Mouse (Mus musculus) CH12.LX (cell line): ENCODE measurements at regions not wholly inside any gene's neighbourhood (a gene's known extent, or its start where the extent isn't known, plus 50 kb on each side); places are given as distances from the start of the nearest gene placed in this dataset.

Experiments
- DNase-seq: peaks from one replicate; pipeline ENCODE4 v3.0.0-alpha.2; 2013; ENCODE audit errors: extremely low read depth
- H3K27ac ChIP-seq: 2 replicates; pipeline ENCODE4 v1.5.1; 2012; ENCODE audit warnings: low read depth, mild to moderate bottlenecking, control low read depth, moderate library complexity; ENCODE audit not compliant: insufficient read depth
- H3K27me3 ChIP-seq: replicated peaks from 2 replicates; pipeline ENCODE3; 2012; ENCODE audit warnings: inconsistent platforms
- H3K36me3 ChIP-seq, 2 experiments: replicated peaks in 1 of 2; 2 replicates each; pipeline versions ENCODE3 to v1.6.1; 2012; ENCODE audit warnings: inconsistent platforms in 1 of 2, low read length in 1 of 2, mild to moderate bottlenecking in 1 of 2, mixed read lengths in 1 of 2, moderate library complexity in 1 of 2; ENCODE audit not compliant: control insufficient read depth in 1 of 2, insufficient read depth in 1 of 2
- H3K4me1 ChIP-seq, 2 experiments: 2 replicates each; pipeline ENCODE4 v1.6.1; 2012; ENCODE audit warnings: inconsistent platforms in 1 of 2, moderate library complexity in 1 of 2; ENCODE audit not compliant: insufficient read depth in 2 of 2, control insufficient read depth in 1 of 2
- H3K4me2 ChIP-seq: 2 replicates; pipeline ENCODE4 v1.6.1; 2012; ENCODE audit warnings: low read depth, mild to moderate bottlenecking, control low read depth; ENCODE audit not compliant: poor library complexity, insufficient read depth, severe bottlenecking
- H3K4me3 ChIP-seq, 3 experiments: fragments of 150-350 bp in 1 of 3; sonication (generic) in 1 of 3; replicated peaks in 1 of 3; 2 replicates each; pipeline versions ENCODE3 to v1.5.1; 2011 to 2012; ENCODE audit warnings: low read depth in 2 of 3, low read length in 2 of 3, mild to moderate bottlenecking in 2 of 3, moderate library complexity in 2 of 3, control low read depth in 1 of 3, improper control_type of control experiment in 1 of 3, inconsistent platforms in 1 of 3, mixed read lengths in 1 of 3; ENCODE audit not compliant: poor library complexity in 1 of 3
- H3K79me2 ChIP-seq: replicated peaks from 2 replicates; pipeline ENCODE4 v1.6.1; 2012; ENCODE audit warnings: mild to moderate bottlenecking, moderate library complexity; ENCODE audit not compliant: control insufficient read depth, poor library complexity, insufficient read depth, severe bottlenecking; ENCODE audit errors: extremely low read depth
- H3K9ac ChIP-seq: 2 replicates; pipeline ENCODE4 v1.6.1; 2012; ENCODE audit warnings: low read depth, mild to moderate bottlenecking, control low read depth, moderate library complexity; ENCODE audit not compliant: insufficient read depth
- H3K9me3 ChIP-seq: replicated peaks from 2 replicates; pipeline ENCODE3; 2012; ENCODE audit warnings: low read length, inconsistent platforms, mixed read lengths
- BHLHE40 ChIP-seq: IDR thresholded peaks from 2 replicates; pipeline ENCODE4 v1.6.1; 2011; ENCODE audit warnings: mild to moderate bottlenecking, low read depth, low read length, improper control_type of control experiment
- CHD2 ChIP-seq: IDR thresholded peaks from 2 replicates; pipeline ENCODE4 v1.6.1; 2011; ENCODE audit warnings: low read length, improper control_type of control experiment
- CTCF ChIP-seq, 2 experiments: IDR thresholded peaks in 1 of 2; conservative IDR thresholded peaks in 1 of 2; 2 replicates each; pipeline ENCODE4 v1.5.1; 2011 to 2012; ENCODE audit warnings: low read depth in 2 of 2, low read length in 2 of 2, improper control_type of control experiment in 1 of 2, inconsistent platforms in 1 of 2, mild to moderate bottlenecking in 1 of 2, moderate library complexity in 1 of 2
- E2F4 ChIP-seq: IDR thresholded peaks from 2 replicates; pipeline ENCODE4 v1.6.1; 2011; ENCODE audit warnings: low read depth, low read length, improper control_type of control experiment; ENCODE audit not compliant: insufficient replicate concordance
- ELF1 ChIP-seq: IDR thresholded peaks from 2 replicates; pipeline ENCODE4 v1.6.1; 2014; ENCODE audit warnings: low read depth, mild to moderate bottlenecking, inconsistent platforms, low read length, improper control_type of control experiment
- EP300 ChIP-seq: IDR thresholded peaks from 2 replicates; pipeline ENCODE4 v1.6.1; 2011; ENCODE audit warnings: low read length, improper control_type of control experiment
- ETS1 ChIP-seq: conservative IDR thresholded peaks from 2 replicates; pipeline ENCODE4 v1.6.1; 2012; ENCODE audit warnings: low read depth, mild to moderate bottlenecking, inconsistent platforms, low read length, improper control_type of control experiment, moderate library complexity
- GABPA ChIP-seq: IDR thresholded peaks from 2 replicates; pipeline ENCODE4 v1.6.1; 2012; ENCODE audit warnings: low read depth, low read length, improper control_type of control experiment, inconsistent platforms; ENCODE audit not compliant: insufficient replicate concordance
- HCFC1 ChIP-seq: IDR thresholded peaks from 2 replicates; pipeline ENCODE4 v1.6.1; 2012; ENCODE audit warnings: low read depth, mild to moderate bottlenecking, inconsistent platforms, low read length, improper control_type of control experiment
- IRF4 ChIP-seq: IDR thresholded peaks from 2 replicates; pipeline ENCODE4 v1.6.1; 2014; ENCODE audit warnings: low read depth, mild to moderate bottlenecking, inconsistent platforms, low read length, improper control_type of control experiment
- JUN ChIP-seq: IDR thresholded peaks from 2 replicates; pipeline ENCODE4 v1.6.1; 2011; ENCODE audit warnings: low read depth, mild to moderate bottlenecking, low read length, improper control_type of control experiment, moderate library complexity; ENCODE audit not compliant: insufficient read depth
- JUND ChIP-seq: conservative IDR thresholded peaks from 2 replicates; pipeline ENCODE4 v1.6.1; 2011; ENCODE audit warnings: low read depth, low read length, improper control_type of control experiment
- KAT2A ChIP-seq: IDR thresholded peaks from 2 replicates; pipeline ENCODE4 v1.6.1; 2012; ENCODE audit warnings: low read length, improper control_type of control experiment, inconsistent platforms; ENCODE audit not compliant: insufficient replicate concordance
- MAFK ChIP-seq: IDR thresholded peaks from 2 replicates; pipeline ENCODE4 v1.6.1; 2011; ENCODE audit warnings: low read length, improper control_type of control experiment; ENCODE audit not compliant: insufficient replicate concordance
- MAZ ChIP-seq: IDR thresholded peaks from 2 replicates; pipeline ENCODE4 v1.6.1; 2012; ENCODE audit warnings: low read depth, mild to moderate bottlenecking, inconsistent platforms, low read length, improper control_type of control experiment, moderate library complexity
- MEF2A ChIP-seq: IDR thresholded peaks from 2 replicates; pipeline ENCODE4 v1.6.1; 2014; ENCODE audit warnings: low read depth, mild to moderate bottlenecking, inconsistent platforms, low read length, improper control_type of control experiment, borderline replicate concordance
- MXI1 ChIP-seq: IDR thresholded peaks from 2 replicates; pipeline ENCODE4 v1.6.1; 2011; ENCODE audit warnings: mild to moderate bottlenecking, low read depth, low read length, improper control_type of control experiment
- MYC ChIP-seq: IDR thresholded peaks from 2 replicates; pipeline ENCODE4 v1.6.1; 2011; ENCODE audit warnings: low read depth, mild to moderate bottlenecking, improper control_type of control experiment, low read length
- POLR2A ChIP-seq: IDR thresholded peaks from 2 replicates; pipeline ENCODE4 v1.6.1; 2011; ENCODE audit warnings: low read depth, mild to moderate bottlenecking, improper control_type of control experiment, low read length
- POLR2AphosphoS2 ChIP-seq: IDR thresholded peaks from 2 replicates; pipeline ENCODE4 v1.6.1; 2011; ENCODE audit warnings: low read depth, low read length, improper control_type of control experiment
- RAD21 ChIP-seq: IDR thresholded peaks from 2 replicates; pipeline ENCODE4 v1.6.1; 2011; ENCODE audit warnings: low read depth, mild to moderate bottlenecking, low read length, improper control_type of control experiment, moderate library complexity
- SIN3A ChIP-seq: IDR thresholded peaks from 2 replicates; pipeline ENCODE4 v1.6.1; 2012; ENCODE audit warnings: low read length, improper control_type of control experiment, inconsistent platforms
- SMC3 ChIP-seq: IDR thresholded peaks from 2 replicates; pipeline ENCODE4 v1.6.1; 2011; ENCODE audit warnings: low read depth, low read length, improper control_type of control experiment
- TBP ChIP-seq: conservative IDR thresholded peaks from 2 replicates; pipeline ENCODE4 v1.6.1; 2011; ENCODE audit warnings: low read depth, low read length, improper control_type of control experiment
- USF1 ChIP-seq: IDR thresholded peaks from 2 replicates; pipeline ENCODE4 v1.6.1; 2014; ENCODE audit warnings: low read depth, mild to moderate bottlenecking, inconsistent platforms, low read length, improper control_type of control experiment
- ZKSCAN1 ChIP-seq: IDR thresholded peaks from 2 replicates; pipeline ENCODE4 v1.6.1; 2012; ENCODE audit warnings: low read depth, inconsistent platforms, low read length, improper control_type of control experiment, borderline replicate concordance
- ZNF384 ChIP-seq: IDR thresholded peaks from 2 replicates; pipeline ENCODE4 v1.6.1; 2012; ENCODE audit warnings: low read depth, low read length, improper control_type of control experiment, inconsistent platforms
- dilution Hi-C: fragments of 300-500 bp; cut with MboI; formaldehyde crosslinking; loops from 2 replicates; pipeline ENCODE4 v1.14.3; 2020; ENCODE audit warnings: low sequenced_read_pairs; ENCODE audit not compliant: extremely low pct_unique_long_range_greater_than_20kb, extremely low pct_ligation_motif_present
- in situ Hi-C: fragments of 300-500 bp; cut with MboI; formaldehyde crosslinking; loops from 3 replicates; pipeline ENCODE4 v1.14.3; 2019; ENCODE audit warnings: low sequenced_read_pairs, low pct_ligation_motif_present, low pct_unique_long_range_greater_than_20kb, mixed read lengths

DNA sequence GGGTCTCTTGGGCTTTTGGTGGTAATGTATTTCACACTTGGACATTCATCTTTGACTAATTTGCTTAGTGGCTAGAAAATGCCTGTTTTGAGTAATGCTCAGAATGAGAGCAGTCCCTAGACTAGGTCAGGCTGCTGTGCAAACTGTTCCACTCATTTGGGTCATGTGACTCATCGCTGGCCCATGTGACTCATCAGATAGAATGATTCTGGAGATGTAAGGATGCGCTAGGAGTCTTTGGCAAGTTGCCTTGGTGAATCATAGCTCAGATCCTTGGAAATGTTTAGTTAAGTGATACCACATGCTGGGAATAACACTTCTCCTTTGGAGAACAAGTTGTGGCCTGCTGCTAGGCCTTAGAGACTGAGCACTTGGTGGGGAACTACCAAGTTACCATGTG lies 130.2 kb upstream of the Fbxo11 start (continued):
- peak; percentile 27; the same call in 1 of the 2 replicates for TF ChIP-seq POLR2AphosphoS2
- TF ChIP-seq JUN, result peak; percentile 93
- no peak for TF ChIP-seq HCFC1

DNA sequence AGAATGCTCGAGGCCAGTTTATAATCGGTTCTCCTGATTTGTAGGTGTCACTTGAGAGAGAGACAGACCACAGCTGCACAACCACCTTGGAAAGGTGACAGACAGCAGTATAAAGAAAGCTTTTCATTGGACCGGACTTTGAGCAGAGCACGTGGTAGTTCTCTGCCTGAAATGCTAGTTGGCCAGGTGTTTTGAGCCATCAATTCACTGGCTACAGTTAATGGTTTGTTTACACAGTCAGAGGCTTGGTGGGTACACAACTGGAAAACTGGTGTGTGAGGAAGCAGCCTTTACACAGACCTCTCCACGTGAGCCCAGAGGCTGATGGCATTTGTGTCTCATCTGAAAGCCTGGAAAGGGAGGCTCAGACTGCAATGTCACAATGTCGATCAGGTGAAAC lies 130.8 kb upstream of the Fbxo11 start:
- H3K4me3 ChIP-seq, result peak overlapping the region in 2 of 3 experiments; percentile 0 to 80
- peak overlapping the region; percentile 57 for H3K9ac ChIP-seq
- in situ Hi-C loops (no loop called here), dilution Hi-C loops (no loop called here)
- no peaks in the 10 kb centered on the region for H3K27me3 ChIP-seq
- H3K27ac ChIP-seq, result peak overlapping the region; percentile 100
- H3K79me2 ChIP-seq, result peaks cover 57% of the 10 kb centered on the region
- peaks cover 18 to 61% of the 10 kb centered on the region in 2 experiments for H3K4me1 ChIP-seq
- no peak for DNase-seq
- peaks cover 26 to 56% of the 10 kb centered on the region in 2 experiments for H3K36me3 ChIP-seq
- peak overlapping the region; percentile 91 for H3K4me2 ChIP-seq
- TF ChIP-seq MXI1, result peak; percentile 9; the same call in 1 of the 2 replicates
- no peak for TF ChIP-seq JUND
- TF ChIP-seq BHLHE40, result peak; percentile 7; the same call in 1 of the 2 replicates
- no peak for TF ChIP-seq CHD2
- 0 out of 2 replicates have a peak, but pooled peaks have one; percentile 13 for TF ChIP-seq POLR2A
- no peak for TF ChIP-seq CTCF (conservative IDR thresholded peaks at IDR 0.05 in 1 of 2, IDR thresholded peaks at IDR 0.05 in 1 of 2; ENCODE audit: low read depth in 2 of 2, low read length in 2 of 2)
- no peak for TF ChIP-seq MAFK
- no peak for TF ChIP-seq GABPA
- TF ChIP-seq EP300, result no peak
- no peak for TF ChIP-seq IRF4
- peak; percentile 83 for TF ChIP-seq MYC
- TF ChIP-seq MEF2A, result no peak
- no peak for TF ChIP-seq ZNF384
- TF ChIP-seq TBP, result no peak
- no peak for TF ChIP-seq E2F4
- no peak for TF ChIP-seq USF1
- TF ChIP-seq ZKSCAN1, result no peak
- 0 out of 2 replicates have a peak, but pooled peaks have one; percentile 8 for TF ChIP-seq ETS1
- no peak for TF ChIP-seq ELF1
- no peak for TF ChIP-seq KAT2A
- 0 out of 2 replicates have a peak, but pooled peaks have one; percentile 7 for TF ChIP-seq SIN3A
- TF ChIP-seq SMC3, result no peak
- no peak for TF ChIP-seq MAZ
- TF ChIP-seq RAD21, result no peak
- H3K9me3 ChIP-seq, result peaks cover 7% of the 10 kb centered on the region
